Mouse (Mus musculus): ENCODE results near the gene Mptx1. TPM values are rescaled to one million over a fixed set of nuclear protein-coding genes. Genes with fewer than 3 reads are reported as not detected.
"Not testable (repeated sequence)": the region's sequence is repeated elsewhere in the genome, so short reads cannot be mapped to it uniquely, and the experiment has no call there.

Gene Mptx1
- not detected for polyA plus RNA-seq (2012; fragmentation: generic; extraction: Trizol)
- long read RNA-seq, experiment 1, result 0 reads
- long read RNA-seq, experiment 2, result 0 reads

DNA sequence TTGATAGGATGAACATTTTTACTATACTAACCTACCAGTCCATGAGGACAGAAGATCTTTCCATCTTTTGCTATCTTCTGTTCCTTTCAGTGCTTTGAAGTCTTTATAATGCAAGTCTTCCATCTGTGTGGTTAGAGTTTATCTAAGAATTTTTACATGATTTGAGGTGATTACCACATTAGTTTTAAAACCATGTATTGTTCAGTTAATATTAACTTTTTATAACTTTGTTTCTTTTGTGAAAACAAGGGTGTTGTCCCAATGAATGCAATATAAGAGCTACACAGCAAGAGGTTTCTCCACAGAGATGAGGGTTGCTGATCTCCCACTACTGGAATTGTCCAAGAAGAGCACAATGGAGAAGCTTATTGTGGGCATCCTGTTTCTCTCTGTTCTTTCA lies at the start of gene Mptx1:
Mptx1 (plus strand) TSS at position 301 of the 400 bp plus-strand sequence.
- Histone ChIP-seq H3K79me3 (ENCODE audit: low read depth) (no peaks in the 10 kb centered on the region), H3K4me3 (ENCODE audit: insufficient read depth, poor library complexity, severe bottlenecking) (no peak within 1 kb of the TSS), H3ac (ENCODE audit: control insufficient read depth, insufficient read length, low read depth) (no peak within 1 kb of the TSS), H3K79me2 (ENCODE audit: control insufficient read depth, insufficient read depth) (no peaks in the 10 kb centered on the region), H3K36me3 (ENCODE audit: control insufficient read depth, insufficient read depth) (no peaks in the 10 kb centered on the region), H3K27me3 (ENCODE audit: control insufficient read depth, insufficient read depth, insufficient read length) (no peaks in the 10 kb centered on the region)
- no peak for TF ChIP-seq MYOG (IDR thresholded peaks at IDR 0.05; ENCODE audit: control insufficient read depth, extremely low read depth, insufficient read length)
- TF ChIP-seq USF1 (IDR thresholded peaks at IDR 0.05; ENCODE audit: low read depth), result no peak
- no peak for TF ChIP-seq CEBPB (IDR thresholded peaks at IDR 0.05; ENCODE audit: low read depth)

DNA sequence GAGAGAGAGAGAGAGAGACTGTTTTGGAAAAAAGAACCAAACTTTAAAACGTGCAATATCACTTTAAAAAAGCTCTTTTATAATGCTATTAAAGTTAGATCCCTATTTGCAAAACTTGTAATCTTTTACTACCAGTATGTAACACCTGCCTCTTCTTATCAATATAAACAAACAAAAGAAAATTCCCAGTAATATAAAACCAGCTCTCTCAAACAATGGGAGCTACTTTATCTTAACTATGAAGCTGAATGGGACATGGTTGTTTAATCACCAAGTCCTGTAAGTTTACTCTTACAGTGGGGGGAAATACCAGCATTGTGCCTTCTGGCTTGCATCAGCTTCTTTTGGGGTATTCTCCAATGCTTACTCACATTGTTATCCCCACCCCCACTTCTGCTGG lies 27.2 kb upstream of the Mptx1 start:
- Histone ChIP-seq H3K4me3 (ENCODE audit: insufficient read depth, poor library complexity, severe bottlenecking) (no peak overlapping the region), H3K36me3 (ENCODE audit: control insufficient read depth, insufficient read depth) (no peaks in the 10 kb centered on the region), H3K79me2 (ENCODE audit: control insufficient read depth, insufficient read depth) (no peaks in the 10 kb centered on the region), H3ac (ENCODE audit: control insufficient read depth, insufficient read length, low read depth) (no peak overlapping the region), H3K79me3 (ENCODE audit: low read depth) (no peaks in the 10 kb centered on the region), H3K27me3 (ENCODE audit: control insufficient read depth, insufficient read depth, insufficient read length) (no peaks in the 10 kb centered on the region)
- no peak for TF ChIP-seq CEBPB (IDR thresholded peaks at IDR 0.05; ENCODE audit: low read depth)
- TF ChIP-seq FOSL1 (IDR thresholded peaks at IDR 0.05; ENCODE audit: insufficient read depth, low read length, poor library complexity, severe bottlenecking), result no peak
- TF ChIP-seq MYOD1 (IDR thresholded peaks at IDR 0.05; ENCODE audit: control insufficient read depth, insufficient read length, low read depth), result no peak
- no peak for TF ChIP-seq MYOG (IDR thresholded peaks at IDR 0.05; ENCODE audit: control insufficient read depth, extremely low read depth, insufficient read length)
- TF ChIP-seq MAX (IDR thresholded peaks at IDR 0.05), result no peak
- TF ChIP-seq USF1 (IDR thresholded peaks at IDR 0.05; ENCODE audit: low read depth), result no peak
- no peak for TF ChIP-seq CTCF (IDR thresholded peaks at IDR 0.05; ENCODE audit: control insufficient read depth, insufficient read depth, insufficient read length)

DNA sequence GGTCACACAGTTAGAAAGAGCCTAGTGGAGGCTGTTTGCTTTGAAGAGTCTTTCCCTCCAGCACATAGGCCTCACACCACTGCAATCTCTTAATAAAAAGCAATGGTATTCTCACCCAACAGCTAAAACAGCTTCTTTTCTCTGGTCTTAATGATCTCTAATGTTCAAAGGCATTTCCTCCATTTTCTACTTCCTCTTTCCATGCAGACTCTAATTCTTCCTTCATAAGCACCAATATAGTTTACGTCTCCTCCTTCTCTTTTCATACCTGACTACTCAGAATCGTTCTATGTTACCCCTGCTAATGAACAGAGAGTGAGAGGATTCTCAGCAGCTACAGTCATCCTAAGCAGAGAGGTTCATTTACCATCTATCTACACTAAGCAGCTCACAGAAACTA lies 13.0 kb upstream of the Mptx1 start:
- H3K36me3 ChIP-seq (ENCODE audit: control insufficient read depth, insufficient read depth), result no peaks in the 10 kb centered on the region
- H3K4me3 ChIP-seq (ENCODE audit: insufficient read depth, poor library complexity, severe bottlenecking), result no peak overlapping the region
- H3K79me2 ChIP-seq (ENCODE audit: control insufficient read depth, insufficient read depth), result no peaks in the 10 kb centered on the region
- H3ac ChIP-seq (ENCODE audit: control insufficient read depth, insufficient read length, low read depth), result no peak overlapping the region
- no peaks in the 10 kb centered on the region for H3K27me3 ChIP-seq (ENCODE audit: control insufficient read depth, insufficient read depth, insufficient read length)
- no peaks in the 10 kb centered on the region for H3K79me3 ChIP-seq (ENCODE audit: low read depth)
- TF ChIP-seq MYOG (IDR thresholded peaks at IDR 0.05; ENCODE audit: control insufficient read depth, extremely low read depth, insufficient read length), result no peak
- no peak for TF ChIP-seq MYOD1 (IDR thresholded peaks at IDR 0.05; ENCODE audit: control insufficient read depth, insufficient read length, low read depth)
- TF ChIP-seq CEBPB (IDR thresholded peaks at IDR 0.05; ENCODE audit: low read depth), result no peak
- no peak for TF ChIP-seq USF1 (IDR thresholded peaks at IDR 0.05; ENCODE audit: low read depth)
- TF ChIP-seq CTCF (IDR thresholded peaks at IDR 0.05; ENCODE audit: control insufficient read depth, insufficient read depth, insufficient read length), result no peak
- no peak for TF ChIP-seq FOSL1 (IDR thresholded peaks at IDR 0.05; ENCODE audit: insufficient read depth, low read length, poor library complexity, severe bottlenecking)
- TF ChIP-seq MAX (IDR thresholded peaks at IDR 0.05), result no peak

DNA sequence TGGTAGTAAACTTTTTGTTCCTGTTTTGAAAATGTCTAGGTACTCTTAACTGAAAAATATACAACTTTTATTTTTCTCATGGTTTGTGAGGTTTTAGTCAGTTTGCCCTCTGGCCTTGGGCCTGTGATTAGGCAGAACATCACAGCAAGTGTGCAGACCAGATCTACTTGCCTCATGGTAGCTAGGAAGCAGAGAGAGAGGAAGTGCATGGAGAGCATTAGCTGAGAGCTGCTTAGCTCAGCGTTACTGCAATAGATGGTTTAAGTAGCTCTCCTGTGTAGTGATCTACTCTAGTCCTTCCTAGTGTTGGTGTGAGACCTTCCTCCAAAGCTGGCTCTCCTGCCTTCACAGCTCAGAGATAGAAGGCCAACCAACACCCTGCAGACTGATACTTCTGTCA lies 23.3 kb downstream of the Mptx1 start:
- not testable (repeated sequence) for H3K36me3 ChIP-seq (ENCODE audit: control insufficient read depth, insufficient read depth); H3ac ChIP-seq (ENCODE audit: control insufficient read depth, insufficient read length, low read depth); H3K79me2 ChIP-seq (ENCODE audit: control insufficient read depth, insufficient read depth); H3K27me3 ChIP-seq (ENCODE audit: control insufficient read depth, insufficient read depth, insufficient read length); H3K4me3 ChIP-seq (ENCODE audit: insufficient read depth, poor library complexity, severe bottlenecking); H3K79me3 ChIP-seq (ENCODE audit: low read depth)

DNA sequence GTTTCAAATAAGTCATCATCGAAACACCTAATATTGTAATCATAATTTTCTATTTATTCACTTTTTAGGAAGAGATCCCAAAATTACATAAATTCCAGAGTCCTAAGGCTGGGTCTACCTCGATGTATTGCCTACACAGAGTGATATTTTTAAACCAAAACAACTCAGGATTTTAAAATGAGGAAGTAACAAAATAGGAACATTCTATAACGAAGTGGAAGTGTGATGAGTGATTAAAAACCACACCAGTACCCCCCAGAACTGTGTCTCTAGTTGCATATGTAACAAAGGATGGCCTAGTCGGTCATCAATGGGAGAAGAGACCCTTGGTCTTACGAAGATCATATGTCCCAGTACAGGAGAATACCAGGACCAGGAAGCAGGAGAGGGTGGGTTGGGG lies 24.3 kb downstream of the Mptx1 start:
- no peaks in the 10 kb centered on the region for H3K27me3 ChIP-seq (ENCODE audit: control insufficient read depth, insufficient read depth, insufficient read length)
- H3K79me3 ChIP-seq (ENCODE audit: low read depth), result no peaks in the 10 kb centered on the region
- no peaks in the 10 kb centered on the region for H3K36me3 ChIP-seq (ENCODE audit: control insufficient read depth, insufficient read depth)
- no peaks in the 10 kb centered on the region for H3K79me2 ChIP-seq (ENCODE audit: control insufficient read depth, insufficient read depth)
- H3K4me3 ChIP-seq (ENCODE audit: insufficient read depth, poor library complexity, severe bottlenecking), result no peak overlapping the region
- H3ac ChIP-seq (ENCODE audit: control insufficient read depth, insufficient read length, low read depth), result no peak overlapping the region
- no peak for TF ChIP-seq MYOG (IDR thresholded peaks at IDR 0.05; ENCODE audit: control insufficient read depth, extremely low read depth, insufficient read length)
- no peak for TF ChIP-seq MAX (IDR thresholded peaks at IDR 0.05)
- no peak for TF ChIP-seq FOSL1 (IDR thresholded peaks at IDR 0.05; ENCODE audit: insufficient read depth, low read length, poor library complexity, severe bottlenecking)
- no peak for TF ChIP-seq CTCF (IDR thresholded peaks at IDR 0.05; ENCODE audit: control insufficient read depth, insufficient read depth, insufficient read length)
- TF ChIP-seq MYOD1 (IDR thresholded peaks at IDR 0.05; ENCODE audit: control insufficient read depth, insufficient read length, low read depth), result no peak
- TF ChIP-seq CEBPB (IDR thresholded peaks at IDR 0.05; ENCODE audit: low read depth), result no peak
- TF ChIP-seq USF1 (IDR thresholded peaks at IDR 0.05; ENCODE audit: low read depth), result no peak

DNA sequence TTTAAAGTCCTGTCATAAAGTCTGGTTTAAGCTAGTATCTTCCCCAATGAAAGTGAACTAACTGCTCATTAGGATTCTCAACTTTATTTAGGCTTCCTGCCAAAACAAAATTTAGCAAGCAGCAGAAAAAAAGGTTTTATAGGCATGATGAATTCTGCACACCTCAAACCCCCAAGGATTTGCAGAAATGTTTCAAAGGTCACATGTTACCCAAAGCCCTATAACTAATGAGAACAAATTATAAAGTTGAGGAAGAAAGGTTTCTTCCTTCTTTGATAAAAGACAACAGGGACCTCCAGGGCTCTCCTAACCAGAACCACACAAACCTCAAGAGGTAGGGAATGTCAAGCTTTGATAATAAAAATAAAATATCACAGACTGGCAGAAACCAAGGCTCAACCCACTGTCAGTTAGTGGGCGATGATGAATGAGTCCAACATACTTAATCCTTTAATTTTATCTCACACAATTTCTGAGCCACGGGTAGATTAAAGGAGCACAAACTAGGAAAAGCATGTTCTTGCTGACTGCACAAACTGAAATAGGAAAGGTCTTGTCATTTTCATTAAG lies 34.6 kb downstream of the Mptx1 start, which contains the start of gene Olfr417:
Olfr417 (plus strand) TSS at position 241 of the 570 bp plus-strand sequence.
- H3K4me3 ChIP-seq (ENCODE audit: insufficient read depth, poor library complexity, severe bottlenecking), result no peak within 1 kb of the TSS
- no peak within 1 kb of the TSS for H3ac ChIP-seq (ENCODE audit: control insufficient read depth, insufficient read length, low read depth)
- TF ChIP-seq MYOG (IDR thresholded peaks at IDR 0.05; ENCODE audit: control insufficient read depth, extremely low read depth, insufficient read length) (no peak), CTCF (IDR thresholded peaks at IDR 0.05; ENCODE audit: control insufficient read depth, insufficient read depth, insufficient read length) (no peak), USF1 (IDR thresholded peaks at IDR 0.05; ENCODE audit: low read depth) (no peak), FOSL1 (IDR thresholded peaks at IDR 0.05; ENCODE audit: insufficient read depth, low read length, poor library complexity, severe bottlenecking) (no peak)
- H3K36me3 ChIP-seq (ENCODE audit: control insufficient read depth, insufficient read depth), result no peaks in the 10 kb centered on the region
- no peaks in the 10 kb centered on the region for H3K27me3 ChIP-seq (ENCODE audit: control insufficient read depth, insufficient read depth, insufficient read length)
- H3K79me3 ChIP-seq (ENCODE audit: low read depth), result no peaks in the 10 kb centered on the region
- no peaks in the 10 kb centered on the region for H3K79me2 ChIP-seq (ENCODE audit: control insufficient read depth, insufficient read depth)

All from C2C12 (cell line).